Mouse (Mus musculus) spleen, adult 2 months (tissue): Measurements from ENCODE around the gene Kcnq5.

Source experiments
- CTCF ChIP-seq: fragments of 200-500 bp; IDR thresholded peaks from 2 replicates; pipeline ENCODE4 v1.5.1; 2011; ENCODE audit warnings: mild to moderate bottlenecking, inconsistent platforms; ENCODE audit not compliant: insufficient read depth, insufficient read length, insufficient replicate concordance; ENCODE audit errors: extremely low read depth
- POLR2A ChIP-seq: fragments of 200-500 bp; IDR thresholded peaks from 2 replicates; pipeline ENCODE4 v1.6.1; 2011; ENCODE audit warnings: low read depth, low read length, inconsistent platforms

DNA sequence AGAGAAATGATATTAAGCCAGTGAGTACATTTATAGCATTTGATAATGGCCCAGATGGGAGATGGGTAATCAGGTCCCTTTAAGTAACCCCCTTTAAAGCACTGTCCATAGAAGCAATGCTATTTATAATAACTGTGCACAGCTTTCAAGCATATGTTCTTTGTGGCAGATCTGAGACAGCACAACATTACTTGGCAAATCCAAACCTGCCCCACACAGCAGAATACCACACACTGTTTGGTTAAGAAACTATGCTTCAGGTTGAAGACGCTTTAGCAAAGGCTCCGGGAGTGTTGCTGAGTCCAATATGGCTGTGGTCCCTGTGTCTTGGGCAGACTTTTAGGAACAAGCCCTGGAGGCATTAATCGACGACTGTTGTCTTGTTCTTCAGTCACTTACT, 495.3 kb downstream of the Kcnq5 start:
- TF ChIP-seq POLR2A (no peak), CTCF (no peak)
